Mouse (Mus musculus): ENCODE measurements around the gene Nmrk2. TPM values are rescaled to one million over a fixed set of nuclear protein-coding genes. Genes with fewer than 3 reads are reported as not detected.

Nmrk2 gene
- polyA plus RNA-seq, 2 experiments: 0.43 to 0.87 TPM

- no peak overlapping the region for H3K9ac ChIP-seq (ENCODE audit: low read depth, low read length, severe bottlenecking)
- WGBS: 58% methylated on average over 7 of the region's 8 CpGs
- no peaks in the 10 kb centered on the region for H3K27me3 ChIP-seq (ENCODE audit: control insufficient read depth, insufficient read depth, low read length)
Measured at GRCm38 (mm10) chr10:81161602-81162317, 40.1 kb downstream of the Nmrk2 start.

GRCm38 (mm10) chr10:81154736-81155135 lies 47.1 kb downstream of the Nmrk2 start:
- H3K4me3 ChIP-seq (replicated peaks; ENCODE audit: low read length): no peak overlapping the region
- 81% methylated on average over 6 of the region's 6 CpGs for WGBS
- 0 out of 2 replicates have a peak overlapping the region, but pooled peaks have one; percentile 26 for H3K27ac ChIP-seq (replicated peaks; ENCODE audit: low read depth, low read length)
- ATAC-seq (ENCODE audit: low FRiP score, low read depth) (no peak), DNase-seq (ENCODE audit: low spot score) (no peak)
- H3K9ac ChIP-seq (ENCODE audit: low read depth, low read length, severe bottlenecking): no peak overlapping the region
- no peak overlapping the region for H3K4me2 ChIP-seq (replicated peaks; ENCODE audit: low read depth, low read length, severe bottlenecking)
- peaks cover 77% of the 10 kb centered on the region for H3K36me3 ChIP-seq (ENCODE audit: control insufficient read depth, insufficient read depth, low read length)
- no peaks in the 10 kb centered on the region for H3K27me3 ChIP-seq (ENCODE audit: control insufficient read depth, insufficient read depth, low read length)
- H3K4me1 ChIP-seq (ENCODE audit: control insufficient read depth, insufficient read depth, low read length): no peaks in the 10 kb centered on the region
- no peaks in the 10 kb centered on the region for H3K9me3 ChIP-seq (ENCODE audit: control insufficient read depth, low read length)
- TF ChIP-seq POLR2A (IDR thresholded peaks at IDR 0.05; ENCODE audit: borderline replicate concordance, extremely low read depth, insufficient read depth, insufficient read length): no peak

More at GRCm38 (mm10) chr10:81161602-81162317, 40.1 kb downstream of the Nmrk2 start:
- Histone ChIP-seq H3K9me3 (ENCODE audit: control insufficient read depth, low read length) (no peaks in the 10 kb centered on the region), H3K4me2 (replicated peaks; ENCODE audit: low read depth, low read length, severe bottlenecking) (no peak overlapping the region), H3K27ac (replicated peaks; ENCODE audit: low read depth, low read length) (no peak overlapping the region), H3K36me3 (ENCODE audit: control insufficient read depth, insufficient read depth, low read length) (peaks cover 81% of the 10 kb centered on the region), H3K4me1 (ENCODE audit: control insufficient read depth, insufficient read depth, low read length) (peaks cover 5% of the 10 kb centered on the region), H3K4me3 (replicated peaks; ENCODE audit: low read length) (no peak overlapping the region)
- DNase-seq (ENCODE audit: low spot score) (no peak), ATAC-seq (ENCODE audit: low FRiP score, low read depth) (no peak)
- TF ChIP-seq POLR2A (IDR thresholded peaks at IDR 0.05; ENCODE audit: borderline replicate concordance, extremely low read depth, insufficient read depth, insufficient read length): no peak

GRCm38 (mm10) chr10:81154313-81154712 lies 47.5 kb downstream of the Nmrk2 start:
- 88% methylated on average over 12 of the region's 12 CpGs for WGBS
- peaks cover 79% of the 10 kb centered on the region for H3K36me3 ChIP-seq (ENCODE audit: control insufficient read depth, insufficient read depth, low read length)

GRCm38 (mm10) chr10:81152609-81153008 lies 49.2 kb downstream of the Nmrk2 start:
- no peak overlapping the region for H3K9ac ChIP-seq (ENCODE audit: low read depth, low read length, severe bottlenecking)
- 77% methylated on average over 12 of the region's 12 CpGs for WGBS
- peaks cover 80% of the 10 kb centered on the region for H3K36me3 ChIP-seq (ENCODE audit: control insufficient read depth, insufficient read depth, low read length)
- no peaks in the 10 kb centered on the region for H3K4me1 ChIP-seq (ENCODE audit: control insufficient read depth, insufficient read depth, low read length)
- DNase-seq (ENCODE audit: low spot score) (no peak), ATAC-seq (ENCODE audit: low FRiP score, low read depth) (no peak)
- no peaks in the 10 kb centered on the region for H3K27me3 ChIP-seq (ENCODE audit: control insufficient read depth, insufficient read depth, low read length)
- H3K9me3 ChIP-seq (ENCODE audit: control insufficient read depth, low read length): no peaks in the 10 kb centered on the region
- no peak overlapping the region for H3K27ac ChIP-seq (replicated peaks; ENCODE audit: low read depth, low read length)
- no peak overlapping the region for H3K4me3 ChIP-seq (replicated peaks; ENCODE audit: low read length)
- no peak overlapping the region for H3K4me2 ChIP-seq (replicated peaks; ENCODE audit: low read depth, low read length, severe bottlenecking)
- TF ChIP-seq POLR2A (IDR thresholded peaks at IDR 0.05; ENCODE audit: borderline replicate concordance, extremely low read depth, insufficient read depth, insufficient read length): no peak

More at GRCm38 (mm10) chr10:81154313-81154712, 47.5 kb downstream of the Nmrk2 start:
- Histone ChIP-seq H3K4me2 (replicated peaks; ENCODE audit: low read depth, low read length, severe bottlenecking) (no peak overlapping the region), H3K9me3 (ENCODE audit: control insufficient read depth, low read length) (no peaks in the 10 kb centered on the region), H3K4me3 (replicated peaks; ENCODE audit: low read length) (no peak overlapping the region), H3K9ac (ENCODE audit: low read depth, low read length, severe bottlenecking) (no peak overlapping the region), H3K27ac (replicated peaks; ENCODE audit: low read depth, low read length) (no peak overlapping the region), H3K4me1 (ENCODE audit: control insufficient read depth, insufficient read depth, low read length) (no peaks in the 10 kb centered on the region), H3K27me3 (ENCODE audit: control insufficient read depth, insufficient read depth, low read length) (no peaks in the 10 kb centered on the region)
- DNase-seq (ENCODE audit: low spot score): no peak
- TF ChIP-seq POLR2A (IDR thresholded peaks at IDR 0.05; ENCODE audit: borderline replicate concordance, extremely low read depth, insufficient read depth, insufficient read length): no peak
- no peak for ATAC-seq (ENCODE audit: low FRiP score, low read depth)

GRCm38 (mm10) chr10:81151261-81151660 lies 50.6 kb downstream of the Nmrk2 start:
- Histone ChIP-seq H3K4me2 (replicated peaks; ENCODE audit: low read depth, low read length, severe bottlenecking) (no peak overlapping the region), H3K9ac (ENCODE audit: low read depth, low read length, severe bottlenecking) (no peak overlapping the region)

More at GRCm38 (mm10) chr10:81151261-81151660, 50.6 kb downstream of the Nmrk2 start:
- no peaks in the 10 kb centered on the region for H3K4me1 ChIP-seq (ENCODE audit: control insufficient read depth, insufficient read depth, low read length)
- peaks cover 80% of the 10 kb centered on the region for H3K36me3 ChIP-seq (ENCODE audit: control insufficient read depth, insufficient read depth, low read length)
- DNase-seq (ENCODE audit: low spot score): no peak
- H3K27me3 ChIP-seq (ENCODE audit: control insufficient read depth, insufficient read depth, low read length): no peaks in the 10 kb centered on the region
- no peak overlapping the region for H3K27ac ChIP-seq (replicated peaks; ENCODE audit: low read depth, low read length)
- no peak overlapping the region for H3K4me3 ChIP-seq (replicated peaks; ENCODE audit: low read length)
- 71% methylated on average over 6 of the region's 6 CpGs for WGBS
- ATAC-seq (ENCODE audit: low FRiP score, low read depth): no peak
- no peaks in the 10 kb centered on the region for H3K9me3 ChIP-seq (ENCODE audit: control insufficient read depth, low read length)
- TF ChIP-seq POLR2A (IDR thresholded peaks at IDR 0.05; ENCODE audit: borderline replicate concordance, extremely low read depth, insufficient read depth, insufficient read length): no peak

Other genes with a start within 250 kb of the Nmrk2 start
- gene Gng7, start 187.1 kb downstream of the Nmrk2 start, polyA plus RNA-seq (2012; rRNA removed): 7.6 and 7.9 TPM in 2 replicates
- gene Gng7, start 187.1 kb downstream of the Nmrk2 start, polyA plus RNA-seq (2014; fragmentation: Nextera tagmentation; extraction: Ambion mirVana): 6.5 and 7.2 TPM in 2 replicates
- 0.13 and 0.20 TPM in 2 replicates for gene Diras1, start 176.4 kb downstream of the Nmrk2 start, polyA plus RNA-seq (2012; rRNA removed)
- gene Diras1, start 176.4 kb downstream of the Nmrk2 start, polyA plus RNA-seq (2014; fragmentation: Nextera tagmentation; extraction: Ambion mirVana): not detected in 2 replicates
- 25.9 and 33.0 TPM in 2 replicates for gene Slc39a3, start 164.6 kb downstream of the Nmrk2 start, polyA plus RNA-seq (2012; rRNA removed)
- gene Slc39a3, start 164.6 kb downstream of the Nmrk2 start, polyA plus RNA-seq (2014; fragmentation: Nextera tagmentation; extraction: Ambion mirVana): 12.8 and 14.8 TPM in 2 replicates
- 205 and 263 TPM in 2 replicates for gene Sgta, start 141.9 kb downstream of the Nmrk2 start, polyA plus RNA-seq (2012; rRNA removed)
- 176 and 192 TPM in 2 replicates for gene Sgta, start 141.9 kb downstream of the Nmrk2 start, polyA plus RNA-seq (2014; fragmentation: Nextera tagmentation; extraction: Ambion mirVana)
- 79.0 and 93.4 TPM in 2 replicates for gene Thop1, start 132.0 kb downstream of the Nmrk2 start, polyA plus RNA-seq (2012; rRNA removed)
- gene Thop1, start 132.0 kb downstream of the Nmrk2 start, polyA plus RNA-seq (2014; fragmentation: Nextera tagmentation; extraction: Ambion mirVana): 52.4 and 54.1 TPM in 2 replicates
- 0.44 and 0.54 TPM in 2 replicates for gene Creb3l3, start 103.2 kb downstream of the Nmrk2 start, polyA plus RNA-seq (2012; rRNA removed)
- gene Creb3l3, start 103.2 kb downstream of the Nmrk2 start, polyA plus RNA-seq (2014; fragmentation: Nextera tagmentation; extraction: Ambion mirVana): 0.58 and 0.74 TPM in 2 replicates
- gene Map2k2, start 96.1 kb downstream of the Nmrk2 start, polyA plus RNA-seq (2012; rRNA removed): 165 and 176 TPM in 2 replicates
- gene Map2k2, start 96.1 kb downstream of the Nmrk2 start, polyA plus RNA-seq (2014; fragmentation: Nextera tagmentation; extraction: Ambion mirVana): 176 and 199 TPM in 2 replicates
- 17.7 and 21.0 TPM in 2 replicates for gene Zbtb7a, start 66.8 kb downstream of the Nmrk2 start, polyA plus RNA-seq (2012; rRNA removed)
- 30.6 and 35.9 TPM in 2 replicates for gene Zbtb7a, start 66.8 kb downstream of the Nmrk2 start, polyA plus RNA-seq (2014; fragmentation: Nextera tagmentation; extraction: Ambion mirVana)
- 35.1 and 49.4 TPM in 2 replicates for gene Pias4, start 34.1 kb downstream of the Nmrk2 start, polyA plus RNA-seq (2012; rRNA removed)
- gene Pias4, start 34.1 kb downstream of the Nmrk2 start, polyA plus RNA-seq (2014; fragmentation: Nextera tagmentation; extraction: Ambion mirVana): 40.4 and 44.2 TPM in 2 replicates
- gene Eef2, start 25.4 kb downstream of the Nmrk2 start, polyA plus RNA-seq (2012; rRNA removed): 1,329 and 1,559 TPM in 2 replicates
- 544 and 581 TPM in 2 replicates for gene Eef2, start 25.4 kb downstream of the Nmrk2 start, polyA plus RNA-seq (2014; fragmentation: Nextera tagmentation; extraction: Ambion mirVana)
- 73.0 and 81.8 TPM in 2 replicates for gene Dapk3, start 19.0 kb downstream of the Nmrk2 start, polyA plus RNA-seq (2012; rRNA removed)
- 57.7 and 60.9 TPM in 2 replicates for gene Dapk3, start 19.0 kb downstream of the Nmrk2 start, polyA plus RNA-seq (2014; fragmentation: Nextera tagmentation; extraction: Ambion mirVana)
- not detected in 2 replicates for gene 4930442H23Rik, start 18.2 kb downstream of the Nmrk2 start, polyA plus RNA-seq (2012; rRNA removed)
- not detected in 2 replicates for gene 4930442H23Rik, start 18.2 kb downstream of the Nmrk2 start, polyA plus RNA-seq (2014; fragmentation: Nextera tagmentation; extraction: Ambion mirVana)
- 0.67 and 0.74 TPM in 2 replicates for gene Atcay, start 28.8 kb upstream of the Nmrk2 start, polyA plus RNA-seq (2012; rRNA removed)
- 0.25 TPM in 1 of 2 replicates, not detected in the other for gene Atcay, start 28.8 kb upstream of the Nmrk2 start, polyA plus RNA-seq (2014; fragmentation: Nextera tagmentation; extraction: Ambion mirVana)
- 39.7 and 44.7 TPM in 2 replicates for gene Zfr2, start 31.1 kb upstream of the Nmrk2 start, polyA plus RNA-seq (2012; rRNA removed)
- 9.7 and 10.5 TPM in 2 replicates for gene Zfr2, start 31.1 kb upstream of the Nmrk2 start, polyA plus RNA-seq (2014; fragmentation: Nextera tagmentation; extraction: Ambion mirVana)
- 9.9 and 10.6 TPM in 2 replicates for gene Matk, start 50.9 kb upstream of the Nmrk2 start, polyA plus RNA-seq (2012; rRNA removed)
- 5.9 and 6.8 TPM in 2 replicates for gene Matk, start 50.9 kb upstream of the Nmrk2 start, polyA plus RNA-seq (2014; fragmentation: Nextera tagmentation; extraction: Ambion mirVana)
- gene Mrpl54, start 64.9 kb upstream of the Nmrk2 start, polyA plus RNA-seq (2012; rRNA removed): 93.0 and 124 TPM in 2 replicates
- 200 and 202 TPM in 2 replicates for gene Mrpl54, start 64.9 kb upstream of the Nmrk2 start, polyA plus RNA-seq (2014; fragmentation: Nextera tagmentation; extraction: Ambion mirVana)
- gene Apba3, start 64.9 kb upstream of the Nmrk2 start, polyA plus RNA-seq (2012; rRNA removed): 77.9 and 102 TPM in 2 replicates
- gene Apba3, start 64.9 kb upstream of the Nmrk2 start, polyA plus RNA-seq (2014; fragmentation: Nextera tagmentation; extraction: Ambion mirVana): 58.2 and 59.2 TPM in 2 replicates
- 2.8 and 3.5 TPM in 2 replicates for gene Tjp3, start 89.5 kb upstream of the Nmrk2 start, polyA plus RNA-seq (2012; rRNA removed)
- gene Tjp3, start 89.5 kb upstream of the Nmrk2 start, polyA plus RNA-seq (2014; fragmentation: Nextera tagmentation; extraction: Ambion mirVana): 5.2 and 6.4 TPM in 2 replicates
- 70.4 and 93.4 TPM in 2 replicates for gene Pip5k1c, start 90.9 kb upstream of the Nmrk2 start, polyA plus RNA-seq (2012; rRNA removed)
- gene Pip5k1c, start 90.9 kb upstream of the Nmrk2 start, polyA plus RNA-seq (2014; fragmentation: Nextera tagmentation; extraction: Ambion mirVana): 53.0 and 60.4 TPM in 2 replicates
- 46.5 and 50.0 TPM in 2 replicates for gene Cactin, start 119.1 kb upstream of the Nmrk2 start, polyA plus RNA-seq (2012; rRNA removed)
- 25.3 and 33.9 TPM in 2 replicates for gene Cactin, start 119.1 kb upstream of the Nmrk2 start, polyA plus RNA-seq (2014; fragmentation: Nextera tagmentation; extraction: Ambion mirVana)
- gene Tbxa2r, start 126.7 kb upstream of the Nmrk2 start, polyA plus RNA-seq (2012; rRNA removed): 9.2 and 13.7 TPM in 2 replicates
- gene Tbxa2r, start 126.7 kb upstream of the Nmrk2 start, polyA plus RNA-seq (2014; fragmentation: Nextera tagmentation; extraction: Ambion mirVana): 8.5 and 10.8 TPM in 2 replicates
- gene Gipc3, start 141.2 kb upstream of the Nmrk2 start, polyA plus RNA-seq (2012; rRNA removed): 0.09 and 0.12 TPM in 2 replicates
- gene Gipc3, start 141.2 kb upstream of the Nmrk2 start, polyA plus RNA-seq (2014; fragmentation: Nextera tagmentation; extraction: Ambion mirVana): 0.06 TPM in 2 replicates
- gene Hmg20b, start 148.4 kb upstream of the Nmrk2 start, polyA plus RNA-seq (2012; rRNA removed): 135 and 137 TPM in 2 replicates
- gene Hmg20b, start 148.4 kb upstream of the Nmrk2 start, polyA plus RNA-seq (2014; fragmentation: Nextera tagmentation; extraction: Ambion mirVana): 92.9 and 104 TPM in 2 replicates
- 12.0 and 18.5 TPM in 2 replicates for gene Mfsd12, start 155.4 kb upstream of the Nmrk2 start, polyA plus RNA-seq (2012; rRNA removed)
- 6.8 and 8.0 TPM in 2 replicates for gene Mfsd12, start 155.4 kb upstream of the Nmrk2 start, polyA plus RNA-seq (2014; fragmentation: Nextera tagmentation; extraction: Ambion mirVana)
- gene 4930404N11Rik, start 163.8 kb upstream of the Nmrk2 start, polyA plus RNA-seq (2012; rRNA removed): 0.43 and 0.95 TPM in 2 replicates
- 0.37 and 0.41 TPM in 2 replicates for gene 4930404N11Rik, start 163.8 kb upstream of the Nmrk2 start, polyA plus RNA-seq (2014; fragmentation: Nextera tagmentation; extraction: Ambion mirVana)
- gene Fzr1, start 176.5 kb upstream of the Nmrk2 start, polyA plus RNA-seq (2012; rRNA removed): 109 and 142 TPM in 2 replicates
- 92.8 and 95.5 TPM in 2 replicates for gene Fzr1, start 176.5 kb upstream of the Nmrk2 start, polyA plus RNA-seq (2014; fragmentation: Nextera tagmentation; extraction: Ambion mirVana)
- 54.3 and 66.7 TPM in 2 replicates for gene Dohh, start 182.4 kb upstream of the Nmrk2 start, polyA plus RNA-seq (2012; rRNA removed)
- gene Dohh, start 182.4 kb upstream of the Nmrk2 start, polyA plus RNA-seq (2014; fragmentation: Nextera tagmentation; extraction: Ambion mirVana): 60.0 and 63.7 TPM in 2 replicates
- gene Gm48551, start 182.4 kb upstream of the Nmrk2 start, polyA plus RNA-seq (2012; rRNA removed): 4.3 and 5.0 TPM in 2 replicates
- gene Gm48551, start 182.4 kb upstream of the Nmrk2 start, polyA plus RNA-seq (2014; fragmentation: Nextera tagmentation; extraction: Ambion mirVana): 1.1 and 2.9 TPM in 2 replicates
- 6.8 and 9.5 TPM in 2 replicates for gene Gm48552, start 187.0 kb upstream of the Nmrk2 start, polyA plus RNA-seq (2012; rRNA removed)
- gene Gm48552, start 187.0 kb upstream of the Nmrk2 start, polyA plus RNA-seq (2014; fragmentation: Nextera tagmentation; extraction: Ambion mirVana): 0.99 and 1.2 TPM in 2 replicates
- gene Smim24, start 191.0 kb upstream of the Nmrk2 start, polyA plus RNA-seq (2012; rRNA removed): 7.5 and 7.8 TPM in 2 replicates
- 4.3 and 4.6 TPM in 2 replicates for gene Smim24, start 191.0 kb upstream of the Nmrk2 start, polyA plus RNA-seq (2014; fragmentation: Nextera tagmentation; extraction: Ambion mirVana)

All from limb, embryonic 14.5 days (tissue).